Mouse (Mus musculus): ENCODE data around the gene Cdh15. TPM values are rescaled to one million over a fixed set of nuclear protein-coding genes. Genes with fewer than 3 reads are reported as not detected.

Gene Cdh15
- polyA plus RNA-seq, 1 experiment, result 0.37 TPM

DNA sequence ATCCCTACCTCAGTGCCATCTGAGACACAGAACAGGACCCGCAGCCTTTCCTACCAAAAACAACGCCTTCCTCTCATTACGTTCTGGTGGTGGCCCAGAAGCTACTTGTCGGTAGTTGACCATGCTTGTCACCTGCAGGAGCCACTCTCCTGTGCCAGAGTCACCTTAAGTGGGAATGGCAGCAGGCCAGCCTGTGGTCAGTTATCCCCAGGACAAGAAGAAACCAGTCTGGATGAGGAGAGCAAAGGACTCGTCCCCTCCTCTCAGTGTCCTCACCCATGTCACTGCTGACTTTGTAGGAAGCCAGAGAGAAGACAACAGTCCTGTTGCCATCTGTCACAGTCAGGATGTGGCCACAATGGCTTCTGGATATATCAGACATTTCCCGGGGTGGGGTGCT is 30.8 kb upstream of the Cdh15 start:
- TF ChIP-seq POLR2A (IDR thresholded peaks at IDR 0.05; ENCODE audit: borderline replicate concordance, extremely low read depth, low read depth, low read length), result no peak
- no peak for TF ChIP-seq CTCF (IDR thresholded peaks at IDR 0.05; ENCODE audit: insufficient read depth, low read length)
- no peak for DNase-seq
- H3K4me3 ChIP-seq (replicated peaks; ENCODE audit: extremely low read depth, low read depth, low read length), result no peak overlapping the region
- WGBS, result 83% methylated on average over 6 of the region's 6 CpGs
- H3K4me1 ChIP-seq (ENCODE audit: control insufficient read depth, insufficient read depth, low read length), result no peaks in the 10 kb centered on the region

DNA sequence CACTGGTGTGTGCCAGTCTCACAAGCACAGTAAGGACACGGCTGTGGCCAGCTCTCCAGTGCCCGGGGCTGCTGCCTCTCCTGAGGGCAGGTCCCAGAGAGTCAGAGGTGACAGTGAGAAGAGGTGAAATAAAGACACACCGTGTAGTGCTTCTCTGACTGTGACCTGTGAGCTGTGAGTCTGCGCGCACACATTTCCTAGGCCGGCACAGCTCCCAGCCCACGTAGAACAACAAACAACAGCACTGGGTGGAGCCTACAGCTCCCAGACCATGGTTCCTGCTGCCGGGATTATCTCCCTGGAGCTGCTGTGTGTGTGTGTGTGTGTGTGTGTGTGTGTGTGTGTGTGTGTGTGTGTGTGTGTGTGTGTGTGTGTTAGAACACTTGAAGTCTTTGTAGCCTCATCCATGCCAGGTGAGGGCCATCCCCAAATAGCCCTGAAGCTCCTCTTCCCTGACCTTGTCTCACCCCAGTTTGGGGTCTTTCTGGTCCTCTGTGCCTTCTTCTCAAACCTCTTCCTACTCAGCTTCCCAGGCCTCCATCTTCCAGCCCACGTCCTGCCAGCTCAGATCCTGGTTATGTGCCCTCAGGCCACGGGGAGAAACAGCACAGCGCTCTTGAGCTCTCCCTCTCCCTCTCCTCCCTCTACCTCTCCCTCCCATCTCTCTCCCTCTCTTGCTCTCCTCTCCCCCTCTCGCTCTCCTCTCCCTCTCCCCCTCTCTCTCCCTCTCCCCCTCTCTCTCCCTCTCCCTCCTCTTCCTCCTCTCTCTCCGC is 29.9 kb upstream of the Cdh15 start:
- H3K4me1 ChIP-seq (ENCODE audit: control insufficient read depth, insufficient read depth, low read length), result no peaks in the 10 kb centered on the region
- no peak for TF ChIP-seq CTCF (IDR thresholded peaks at IDR 0.05; ENCODE audit: insufficient read depth, low read length)
- no peak for TF ChIP-seq POLR2A (IDR thresholded peaks at IDR 0.05; ENCODE audit: borderline replicate concordance, extremely low read depth, low read depth, low read length)
- no peak for DNase-seq
- no peak overlapping the region for H3K4me3 ChIP-seq (replicated peaks; ENCODE audit: extremely low read depth, low read depth, low read length)
- WGBS, result 59% methylated on average over 13 of the region's 13 CpGs

DNA sequence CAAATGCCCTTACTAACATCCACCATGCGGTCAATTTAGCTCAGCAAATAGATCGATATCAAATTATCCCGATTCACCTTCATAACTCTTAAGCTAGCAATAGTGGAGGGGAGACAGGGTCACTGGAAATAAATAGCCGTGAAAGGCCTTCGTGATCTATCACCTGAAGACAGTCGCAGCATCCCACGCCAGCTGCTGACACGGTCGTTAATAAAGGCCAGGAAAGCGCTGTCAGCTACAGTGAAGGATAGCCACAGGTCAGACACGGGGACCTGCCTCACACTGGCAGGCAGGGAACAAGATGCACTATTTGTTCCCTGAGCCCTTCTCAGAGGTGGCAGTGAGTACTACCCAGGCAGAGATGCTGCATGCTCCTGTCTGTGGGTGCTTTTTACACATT is 28.0 kb upstream of the Cdh15 start:
- DNase-seq, result no peak
- 48% methylated on average over 11 of the region's 11 CpGs for WGBS
- TF ChIP-seq POLR2A (IDR thresholded peaks at IDR 0.05; ENCODE audit: borderline replicate concordance, extremely low read depth, low read depth, low read length) (no peak), CTCF (IDR thresholded peaks at IDR 0.05; ENCODE audit: insufficient read depth, low read length) (no peak)
- Histone ChIP-seq H3K4me1 (ENCODE audit: control insufficient read depth, insufficient read depth, low read length) (no peaks in the 10 kb centered on the region), H3K4me3 (replicated peaks; ENCODE audit: extremely low read depth, low read depth, low read length) (no peak overlapping the region)

DNA sequence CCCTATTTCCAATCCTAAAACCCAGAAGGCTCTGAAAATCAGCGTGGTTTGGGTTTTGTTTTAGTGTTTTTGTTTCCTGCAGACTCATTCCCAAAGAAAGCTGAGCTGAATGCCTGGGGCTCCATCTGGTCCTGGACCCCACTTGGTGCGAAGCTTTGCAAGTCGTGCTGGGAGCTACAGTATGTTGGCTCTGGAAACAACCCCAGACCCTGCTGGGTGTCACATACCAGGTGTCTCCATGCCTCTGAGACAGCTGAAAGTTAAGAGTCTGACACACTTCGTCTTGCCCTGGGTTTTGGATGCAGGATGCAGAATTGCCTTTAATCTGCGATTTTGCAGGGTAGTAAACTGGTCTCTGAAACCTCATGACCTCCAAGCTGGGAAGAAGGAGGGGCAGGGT is 23.2 kb upstream of the Cdh15 start:
- WGBS, result 48% methylated on average over 5 of the region's 5 CpGs
- H3K4me1 ChIP-seq (ENCODE audit: control insufficient read depth, insufficient read depth, low read length), result no peaks in the 10 kb centered on the region

DNA sequence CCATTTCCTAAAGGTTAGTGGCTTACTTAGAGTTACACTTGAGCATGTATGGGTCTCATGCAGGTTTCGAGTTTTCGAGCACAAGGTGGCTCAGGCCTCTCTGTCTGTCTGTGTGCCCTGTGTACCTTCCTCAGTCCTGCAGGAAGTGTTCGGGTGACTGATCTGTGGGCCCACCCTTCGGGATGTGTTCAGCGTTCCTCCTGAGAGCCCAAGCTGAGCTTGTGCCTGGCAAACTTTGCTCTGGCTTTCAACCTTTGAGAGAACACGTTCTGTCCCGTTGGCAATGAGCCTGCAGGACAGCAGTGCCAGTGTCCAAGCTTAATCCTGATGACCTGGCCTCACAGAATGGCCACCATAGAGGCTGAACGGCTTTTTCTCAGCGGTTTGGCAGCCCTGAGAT is 22.8 kb upstream of the Cdh15 start:
- TF ChIP-seq CTCF (IDR thresholded peaks at IDR 0.05; ENCODE audit: insufficient read depth, low read length), result no peak
- TF ChIP-seq POLR2A (IDR thresholded peaks at IDR 0.05; ENCODE audit: borderline replicate concordance, extremely low read depth, low read depth, low read length), result no peak
- no peak overlapping the region for H3K4me3 ChIP-seq (replicated peaks; ENCODE audit: extremely low read depth, low read depth, low read length)
- no peak for DNase-seq
- H3K4me1 ChIP-seq (ENCODE audit: control insufficient read depth, insufficient read depth, low read length), result no peaks in the 10 kb centered on the region
- WGBS, result 70% methylated on average over 9 of the region's 9 CpGs

More for the DNA sequence above, 23.2 kb upstream of the Cdh15 start:
- no peak overlapping the region for H3K4me3 ChIP-seq (replicated peaks; ENCODE audit: extremely low read depth, low read depth, low read length)
- TF ChIP-seq CTCF (IDR thresholded peaks at IDR 0.05; ENCODE audit: insufficient read depth, low read length), result no peak
- TF ChIP-seq POLR2A (IDR thresholded peaks at IDR 0.05; ENCODE audit: borderline replicate concordance, extremely low read depth, low read depth, low read length), result no peak
- DNase-seq, result no peak

DNA sequence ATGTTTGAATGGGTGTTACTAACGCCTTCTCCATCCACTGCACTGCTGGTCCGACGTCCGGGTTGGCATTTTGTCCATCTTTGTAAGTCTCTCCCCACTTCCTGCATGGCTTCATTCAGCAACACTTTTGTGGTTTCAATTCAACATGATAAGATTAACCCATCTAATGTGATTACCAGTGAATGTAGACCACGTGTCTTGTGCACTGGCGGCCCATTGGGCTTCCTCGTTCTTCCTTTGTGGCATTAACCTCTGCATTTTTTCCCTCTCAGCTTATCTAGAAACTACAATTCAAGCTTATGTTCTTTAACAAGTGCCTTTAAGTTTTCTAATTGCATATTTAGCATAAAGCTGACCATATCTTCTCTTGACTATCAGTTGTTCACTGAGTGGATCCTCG is 22.4 kb upstream of the Cdh15 start:
- no peak for DNase-seq
- 63% methylated on average over 8 of the region's 8 CpGs for WGBS
- H3K4me1 ChIP-seq (ENCODE audit: control insufficient read depth, insufficient read depth, low read length), result no peaks in the 10 kb centered on the region
- H3K4me3 ChIP-seq (replicated peaks; ENCODE audit: extremely low read depth, low read depth, low read length), result no peak overlapping the region
- TF ChIP-seq POLR2A (IDR thresholded peaks at IDR 0.05; ENCODE audit: borderline replicate concordance, extremely low read depth, low read depth, low read length), result no peak

DNA sequence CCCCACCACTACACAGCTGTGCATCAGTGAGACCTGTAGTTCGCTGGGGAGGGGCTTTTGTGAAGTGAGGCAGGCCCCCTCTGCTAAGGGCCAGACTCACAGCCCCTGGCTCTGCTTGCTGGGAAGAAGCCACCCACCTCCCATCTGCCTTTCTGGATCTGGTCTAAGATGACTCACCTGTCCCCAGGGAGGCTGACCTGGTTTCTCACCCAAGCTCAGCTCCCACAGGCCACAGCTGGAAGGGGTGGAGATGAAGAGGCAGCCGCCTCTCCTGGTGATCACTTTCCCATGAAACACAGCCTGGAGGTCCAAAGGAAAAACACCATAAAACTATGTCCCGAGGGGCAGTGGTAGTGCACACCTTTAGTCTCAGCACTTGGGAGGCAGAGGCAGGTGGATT is 18.4 kb upstream of the Cdh15 start:
- TF ChIP-seq POLR2A (IDR thresholded peaks at IDR 0.05; ENCODE audit: borderline replicate concordance, extremely low read depth, low read depth, low read length) (no peak), CTCF (IDR thresholded peaks at IDR 0.05; ENCODE audit: insufficient read depth, low read length) (no peak)
- Histone ChIP-seq H3K4me1 (ENCODE audit: control insufficient read depth, insufficient read depth, low read length) (no peaks in the 10 kb centered on the region), H3K4me3 (replicated peaks; ENCODE audit: extremely low read depth, low read depth, low read length) (no peak overlapping the region)
- DNase-seq, result no peak
- WGBS, result 80% methylated on average over 3 of the region's 3 CpGs

DNA sequence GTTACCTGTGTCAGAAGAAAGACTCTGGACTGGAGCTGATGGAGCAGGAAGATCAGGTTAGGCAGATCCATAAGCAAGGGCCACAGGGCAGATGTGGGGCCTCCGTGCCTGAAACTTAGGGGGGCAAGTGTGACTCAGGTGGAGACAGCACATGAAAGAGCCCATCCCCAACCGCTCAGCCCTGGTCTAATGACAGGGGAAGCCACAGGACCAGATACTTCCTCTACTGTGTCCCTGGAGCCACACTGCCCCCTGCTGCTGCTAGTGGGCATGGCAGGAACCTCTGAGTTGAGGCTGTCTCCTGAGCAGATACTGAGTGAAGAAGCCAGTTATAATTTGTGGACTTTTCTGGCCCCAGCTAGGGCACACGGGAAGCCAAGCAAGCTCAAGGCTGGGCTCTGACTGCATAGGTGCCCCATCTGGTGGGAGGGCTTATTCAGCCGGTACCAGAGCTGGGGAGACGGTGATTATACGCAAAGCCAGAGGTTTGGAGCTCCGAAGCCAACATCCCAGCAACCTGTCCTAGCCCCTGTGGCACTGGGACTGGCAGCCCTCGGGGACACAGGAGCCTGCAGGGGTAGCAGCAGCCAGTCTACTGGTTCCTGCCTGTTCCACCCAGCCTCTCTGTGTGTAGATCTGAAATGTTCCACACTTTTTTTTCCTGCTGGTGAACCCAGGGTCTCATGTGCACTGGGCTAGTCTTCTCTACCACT is 17.3 kb upstream of the Cdh15 start:
- H3K4me3 ChIP-seq (replicated peaks; ENCODE audit: extremely low read depth, low read depth, low read length), result no peak overlapping the region
- peak; percentile 92 for DNase-seq
- 40% methylated on average over 8 of the region's 8 CpGs for WGBS
- TF ChIP-seq POLR2A (IDR thresholded peaks at IDR 0.05; ENCODE audit: borderline replicate concordance, extremely low read depth, low read depth, low read length), result no peak
- peak; percentile 98 for TF ChIP-seq CTCF (IDR thresholded peaks at IDR 0.05; ENCODE audit: insufficient read depth, low read length)
- no peaks in the 10 kb centered on the region for H3K4me1 ChIP-seq (ENCODE audit: control insufficient read depth, insufficient read depth, low read length)

DNA sequence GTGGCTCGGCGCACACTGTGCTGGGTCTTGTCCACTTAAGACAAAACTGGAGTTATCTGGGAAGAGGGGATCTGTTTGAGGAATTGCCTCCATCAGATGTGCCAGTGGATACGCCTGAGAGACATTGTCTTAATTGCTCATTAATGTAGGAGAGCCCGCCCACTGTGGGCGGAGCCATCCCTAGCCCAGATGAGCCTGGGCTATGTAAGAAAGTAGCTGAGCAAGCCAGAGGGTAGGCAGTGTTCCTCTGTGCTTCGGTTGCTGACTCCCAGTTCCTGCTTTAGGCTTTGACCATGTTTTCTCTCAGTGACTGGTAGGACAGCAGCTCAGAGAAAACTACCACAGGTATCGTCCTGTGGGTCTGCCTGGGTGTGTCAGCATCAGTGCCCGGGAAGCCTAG is 13.3 kb upstream of the Cdh15 start:
- Histone ChIP-seq H3K4me1 (ENCODE audit: control insufficient read depth, insufficient read depth, low read length) (no peaks in the 10 kb centered on the region), H3K4me3 (replicated peaks; ENCODE audit: extremely low read depth, low read depth, low read length) (no peak overlapping the region)
- TF ChIP-seq CTCF (IDR thresholded peaks at IDR 0.05; ENCODE audit: insufficient read depth, low read length) (no peak), POLR2A (IDR thresholded peaks at IDR 0.05; ENCODE audit: borderline replicate concordance, extremely low read depth, low read depth, low read length) (no peak)
- no peak for DNase-seq
- 82% methylated on average over 8 of the region's 8 CpGs for WGBS

DNA sequence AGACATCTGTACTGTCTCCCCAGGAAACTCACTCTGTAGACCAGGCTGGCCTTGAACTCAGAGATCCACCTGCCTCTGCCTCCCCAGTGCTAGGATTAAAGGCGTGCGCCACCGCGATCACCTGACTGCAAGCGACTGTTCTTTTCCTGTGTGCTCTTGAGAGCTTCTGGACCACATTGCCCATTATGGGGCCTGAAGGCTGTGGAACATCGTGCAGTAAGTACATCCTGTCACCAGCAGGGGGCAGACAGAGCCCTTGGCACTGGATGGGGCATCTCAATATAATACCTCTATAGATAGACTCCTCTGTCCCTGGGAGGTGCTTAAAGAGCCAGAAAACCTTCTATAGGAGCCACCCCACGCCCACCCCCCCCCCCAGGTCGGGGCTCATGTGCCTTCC is 12.8 kb upstream of the Cdh15 start:
- TF ChIP-seq POLR2A (IDR thresholded peaks at IDR 0.05; ENCODE audit: borderline replicate concordance, extremely low read depth, low read depth, low read length) (no peak), CTCF (IDR thresholded peaks at IDR 0.05; ENCODE audit: insufficient read depth, low read length) (peak; percentile 95)
- H3K4me3 ChIP-seq (replicated peaks; ENCODE audit: extremely low read depth, low read depth, low read length), result no peak overlapping the region
- WGBS, result 27% methylated on average over 8 of the region's 8 CpGs
- no peaks in the 10 kb centered on the region for H3K4me1 ChIP-seq (ENCODE audit: control insufficient read depth, insufficient read depth, low read length)
- DNase-seq, result peak; percentile 63
